Mouse (Mus musculus) bone marrow, adult 2 months (tissue): ENCODE measurements at regions not wholly inside any gene's neighbourhood (a gene's known extent, or its start where the extent isn't known, plus 50 kb on each side); places are given as distances from the start of the nearest gene placed in this dataset.

Experiments used
- CTCF ChIP-seq: fragments of 200-500 bp; IDR thresholded peaks from 2 replicates; pipeline ENCODE4 v1.5.1; 2011; ENCODE audit warnings: low read length, control low read depth; ENCODE audit not compliant: control insufficient read depth, insufficient read depth
- POLR2A ChIP-seq: fragments of 200-500 bp; IDR thresholded peaks from 2 replicates; pipeline ENCODE4 v1.6.1; 2011; ENCODE audit warnings: low read depth, mild to moderate bottlenecking, control low read depth, low read length, borderline replicate concordance; ENCODE audit not compliant: control insufficient read depth

- TF ChIP-seq CTCF (no peak), POLR2A (no peak)
These were observed 1428.3 kb upstream of the A1bg start for GRCm38 (mm10) chr15:62350862-62351757.
